Mouse (Mus musculus): Measurements from ENCODE around the gene Ormdl2. TPM values are rescaled to one million over a fixed set of nuclear protein-coding genes. Genes with fewer than 3 reads are reported as not detected.

Ormdl2 gene
- polyA plus RNA-seq, 1 experiment = 1.3 TPM

DNA sequence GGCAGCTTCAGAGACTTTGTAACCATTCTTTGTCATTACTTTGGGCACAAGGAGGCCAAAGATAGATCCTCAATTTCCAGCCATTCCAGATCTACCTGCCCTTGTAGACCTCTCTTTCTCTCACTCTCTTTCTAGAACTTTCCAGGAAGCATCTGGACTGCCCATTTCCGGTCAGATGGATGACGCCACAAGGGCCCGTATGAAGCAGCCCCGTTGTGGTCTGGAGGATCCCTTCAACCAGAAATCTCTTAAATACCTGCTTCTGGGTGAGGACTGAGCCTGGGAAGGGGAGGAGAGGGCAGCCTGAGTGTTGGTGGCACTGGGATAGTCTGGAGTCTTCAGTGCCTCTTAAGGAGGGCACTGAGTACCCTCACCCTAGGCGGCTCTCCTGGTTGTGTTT is 27.1 kb downstream of the Ormdl2 start:
- Histone ChIP-seq H3K27me3 (ENCODE audit: control insufficient read depth) (0 out of 2 replicates have a peak, but pooled peaks cover 2% of the 10 kb centered on the region), H3K36me3 (ENCODE audit: control insufficient read depth) (peaks cover 3% of the 10 kb centered on the region; the same call in 1 of the 2 replicates), H3K4me1 (ENCODE audit: control insufficient read depth) (peaks cover 2% of the 10 kb centered on the region), H3K4me3 (replicated peaks) (no peak overlapping the region), H3K9me3 (ENCODE audit: control insufficient read depth, low read length) (no peaks in the 10 kb centered on the region)
- TF ChIP-seq GATA1 (IDR thresholded peaks at IDR 0.05; ENCODE audit: low read length) = no peak
- no peak for TF ChIP-seq TAL1 (IDR thresholded peaks at IDR 0.05; ENCODE audit: low read length)

DNA sequence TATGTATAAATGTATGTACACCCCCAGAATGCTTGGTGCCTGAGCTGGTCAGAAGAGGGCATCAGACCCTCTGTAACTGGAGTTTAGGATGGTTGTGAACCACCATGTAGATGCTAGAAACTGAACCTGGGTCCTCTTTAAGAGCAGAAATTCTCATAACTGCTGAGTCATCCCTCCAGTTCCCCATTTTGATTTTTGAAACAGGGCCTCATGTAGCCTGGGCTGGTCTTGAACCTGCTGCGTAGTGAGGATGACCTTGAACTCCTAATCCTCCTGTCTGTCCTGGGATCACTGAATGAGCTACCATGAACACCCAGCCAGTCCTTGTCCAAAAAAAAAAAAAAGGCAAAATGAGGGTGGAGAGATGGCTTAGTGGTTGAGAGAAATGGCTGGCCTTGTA is 28.2 kb downstream of the Ormdl2 start:
- Histone ChIP-seq H3K4me3 (replicated peaks) (no peak overlapping the region), H3K27me3 (ENCODE audit: control insufficient read depth) (0 out of 2 replicates have a peak, but pooled peaks cover 2% of the 10 kb centered on the region), H3K9me3 (ENCODE audit: control insufficient read depth, low read length) (no peaks in the 10 kb centered on the region), H3K4me1 (ENCODE audit: control insufficient read depth) (peaks cover 2% of the 10 kb centered on the region), H3K36me3 (ENCODE audit: control insufficient read depth) (no peaks in the 10 kb centered on the region; the same call in 1 of the 2 replicates)
- TF ChIP-seq GATA1 (IDR thresholded peaks at IDR 0.05; ENCODE audit: low read length) (no peak), TAL1 (IDR thresholded peaks at IDR 0.05; ENCODE audit: low read length) (no peak)

DNA sequence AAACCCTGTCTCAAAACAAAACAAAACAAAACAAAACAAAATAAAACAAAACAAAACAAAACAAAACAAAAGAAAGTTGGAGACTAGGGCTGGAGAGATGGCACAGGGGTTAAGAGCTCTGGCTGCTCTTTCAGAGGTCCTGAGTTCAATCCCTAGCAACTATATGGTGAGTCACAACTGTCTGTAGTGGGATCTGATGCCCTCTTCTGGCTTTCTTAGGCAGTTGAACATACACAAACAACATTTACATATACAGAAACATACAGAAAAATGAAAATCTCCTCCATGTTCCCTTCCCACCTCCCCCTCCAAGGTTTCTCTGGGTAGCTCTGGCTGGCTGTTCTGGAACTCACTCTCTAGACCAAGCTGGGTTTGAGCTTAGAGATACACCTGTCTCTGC is 29.4 kb downstream of the Ormdl2 start:
- no peak overlapping the region for H3K4me3 ChIP-seq (replicated peaks)
- no peak for TF ChIP-seq TAL1 (IDR thresholded peaks at IDR 0.05; ENCODE audit: low read length)
- TF ChIP-seq GATA1 (IDR thresholded peaks at IDR 0.05; ENCODE audit: low read length) = no peak
- peaks cover 2% of the 10 kb centered on the region for H3K4me1 ChIP-seq (ENCODE audit: control insufficient read depth)
- no peaks in the 10 kb centered on the region; the same call in 1 of the 2 replicates for H3K36me3 ChIP-seq (ENCODE audit: control insufficient read depth)
- H3K27me3 ChIP-seq (ENCODE audit: control insufficient read depth) = 0 out of 2 replicates have a peak, but pooled peaks cover 2% of the 10 kb centered on the region
- H3K9me3 ChIP-seq (ENCODE audit: control insufficient read depth, low read length) = no peaks in the 10 kb centered on the region

DNA sequence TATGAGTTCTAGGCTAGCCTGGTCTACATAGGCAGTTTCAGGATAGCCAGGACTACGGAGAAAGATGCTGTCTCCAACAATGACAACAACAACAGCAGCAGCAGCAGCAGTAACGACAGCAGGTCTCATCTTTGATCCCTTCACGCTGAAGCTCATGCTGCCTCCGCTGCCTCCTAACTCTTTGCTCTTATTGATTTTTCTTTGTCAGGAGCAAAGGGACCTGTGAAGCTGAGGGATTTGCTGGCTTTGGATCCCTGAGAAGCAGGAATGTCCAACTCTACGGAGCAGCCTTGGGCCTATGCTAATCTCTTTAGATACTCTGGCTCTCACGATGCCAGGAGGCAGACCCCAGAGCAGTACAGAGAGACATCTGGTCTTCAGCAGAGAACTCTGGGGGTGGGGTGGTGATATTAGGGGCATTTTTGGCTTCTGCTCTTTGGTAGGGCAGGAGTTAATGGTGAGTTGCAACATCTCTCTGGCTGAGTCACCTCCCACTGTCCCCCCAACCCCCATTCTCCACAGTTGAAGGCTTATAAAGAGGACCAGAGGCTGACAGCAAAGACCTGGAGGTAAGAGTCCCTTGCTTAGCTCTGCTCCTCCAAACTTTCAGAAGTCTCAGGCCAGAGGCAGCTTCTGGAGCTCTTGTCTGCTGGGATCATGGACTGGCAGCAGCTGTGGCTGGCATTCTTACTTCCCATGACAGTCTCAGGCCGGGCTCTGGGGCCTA is 30.9 kb downstream of the Ormdl2 start, which contains the start of gene Mmp19:
Gene Mmp19, plus strand, starts transcription at position 513 of the 727 bp plus-strand sequence.
- Histone ChIP-seq H3K4me1 (ENCODE audit: control insufficient read depth) (peaks cover 2% of the 10 kb centered on the region), H3K9me3 (ENCODE audit: control insufficient read depth, low read length) (no peaks in the 10 kb centered on the region), H3K4me3 (replicated peaks) (peak within 1 kb of the TSS; percentile 40), H3K36me3 (ENCODE audit: control insufficient read depth) (no peaks in the 10 kb centered on the region; the same call in 1 of the 2 replicates), H3K27me3 (ENCODE audit: control insufficient read depth) (0 out of 2 replicates have a peak, but pooled peaks cover 2% of the 10 kb centered on the region)
- TF ChIP-seq GATA1 (IDR thresholded peaks at IDR 0.05; ENCODE audit: low read length) = no peak
- TF ChIP-seq TAL1 (IDR thresholded peaks at IDR 0.05; ENCODE audit: low read length) = no peak

DNA sequence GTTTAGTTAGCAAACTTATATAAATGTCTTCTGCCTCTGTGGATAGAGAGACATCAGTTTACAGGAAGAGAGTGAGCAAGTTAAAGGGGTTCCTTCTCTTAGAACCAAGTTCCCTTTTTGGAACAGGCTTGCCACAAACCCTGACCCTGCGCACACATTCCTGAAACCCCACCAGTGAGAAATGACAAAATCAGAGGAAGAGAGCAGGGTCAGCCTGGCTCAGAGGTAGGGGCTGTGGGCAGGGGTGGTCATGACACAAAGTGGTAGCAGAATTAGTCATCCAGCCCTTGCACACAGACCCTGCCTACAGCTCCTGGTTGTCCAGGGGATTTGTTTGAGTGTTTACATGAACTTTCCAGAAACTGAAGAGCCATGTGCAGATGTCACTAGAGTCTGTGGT is 41.2 kb downstream of the Ormdl2 start:
- TF ChIP-seq GATA1 (IDR thresholded peaks at IDR 0.05; ENCODE audit: low read length) (no peak), TAL1 (IDR thresholded peaks at IDR 0.05; ENCODE audit: low read length) (no peak)
- Histone ChIP-seq H3K4me1 (ENCODE audit: control insufficient read depth) (no peaks in the 10 kb centered on the region), H3K36me3 (ENCODE audit: control insufficient read depth) (no peaks in the 10 kb centered on the region), H3K4me3 (replicated peaks) (no peak overlapping the region), H3K9me3 (ENCODE audit: control insufficient read depth, low read length) (peaks cover 18% of the 10 kb centered on the region), H3K27me3 (ENCODE audit: control insufficient read depth) (peaks cover 2% of the 10 kb centered on the region)

DNA sequence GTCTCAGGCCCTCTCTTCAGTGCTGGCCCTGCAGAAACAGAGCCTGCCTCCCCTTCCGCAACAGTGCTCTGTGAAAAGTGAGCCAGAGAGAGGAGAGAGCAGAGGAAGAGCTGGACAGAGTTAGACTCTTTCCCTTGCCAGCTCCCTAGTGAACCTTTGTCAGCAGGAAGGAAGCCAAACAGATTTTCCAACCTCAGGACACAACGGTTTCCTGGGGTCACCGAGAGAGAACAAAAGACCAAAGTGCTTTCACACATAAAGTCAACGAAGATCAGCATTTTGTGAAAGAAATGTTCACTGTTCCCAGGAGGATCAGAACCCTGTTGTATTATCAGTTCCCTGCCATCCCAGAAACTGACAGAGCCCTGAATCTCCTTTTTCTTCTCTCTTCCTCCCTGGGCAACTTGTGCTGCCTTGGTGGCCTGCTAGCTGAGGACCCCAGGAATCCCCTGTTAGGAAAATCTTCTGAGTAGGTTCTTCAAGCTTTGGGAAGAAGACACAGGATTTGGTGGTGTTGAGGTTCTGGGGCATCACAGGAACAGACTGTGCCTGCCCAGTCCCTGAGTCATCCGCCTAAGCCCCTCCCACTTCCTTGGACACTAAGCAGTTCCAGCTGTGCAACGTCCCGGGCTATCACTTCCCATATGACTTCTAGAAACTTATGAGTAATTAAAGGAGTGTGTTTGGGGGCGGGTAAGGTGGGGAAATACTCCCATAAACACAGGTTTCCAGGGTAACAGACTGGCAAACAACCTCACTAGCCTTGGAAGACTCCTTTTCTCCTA is 42.2 kb downstream of the Ormdl2 start:
- TF ChIP-seq GATA1 (IDR thresholded peaks at IDR 0.05; ENCODE audit: low read length) (no peak), TAL1 (IDR thresholded peaks at IDR 0.05; ENCODE audit: low read length) (no peak)

DNA sequence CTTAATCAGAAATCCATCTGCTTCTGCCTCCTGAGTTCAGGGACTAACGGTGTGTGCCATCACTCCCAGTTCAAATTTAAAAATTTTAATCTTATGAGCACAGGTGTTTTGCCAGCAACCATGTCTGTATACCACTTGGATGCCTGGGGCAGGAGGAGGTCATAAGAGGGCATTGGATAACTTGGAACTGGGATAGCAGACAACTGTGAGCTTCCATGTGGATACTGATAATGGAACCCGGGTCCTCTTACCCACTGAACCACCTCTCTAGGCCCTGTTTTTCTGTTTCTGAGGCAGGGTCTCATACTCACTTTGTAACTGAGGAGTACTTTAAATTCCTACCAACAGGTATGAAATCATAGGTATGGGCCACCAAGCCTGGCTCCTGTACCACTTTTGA is 43.0 kb downstream of the Ormdl2 start:
- no peak for TF ChIP-seq GATA1 (IDR thresholded peaks at IDR 0.05; ENCODE audit: low read length)
- TF ChIP-seq TAL1 (IDR thresholded peaks at IDR 0.05; ENCODE audit: low read length) = no peak
- Histone ChIP-seq H3K27me3 (ENCODE audit: control insufficient read depth) (peaks cover 2% of the 10 kb centered on the region), H3K36me3 (ENCODE audit: control insufficient read depth) (no peaks in the 10 kb centered on the region), H3K4me1 (ENCODE audit: control insufficient read depth) (no peaks in the 10 kb centered on the region), H3K4me3 (replicated peaks) (no peak overlapping the region), H3K9me3 (ENCODE audit: control insufficient read depth, low read length) (peaks cover 8% of the 10 kb centered on the region)

More for the DNA sequence above, 42.2 kb downstream of the Ormdl2 start:
- Histone ChIP-seq H3K4me1 (ENCODE audit: control insufficient read depth) (no peaks in the 10 kb centered on the region), H3K9me3 (ENCODE audit: control insufficient read depth, low read length) (peaks cover 16% of the 10 kb centered on the region), H3K36me3 (ENCODE audit: control insufficient read depth) (no peaks in the 10 kb centered on the region), H3K4me3 (replicated peaks) (no peak overlapping the region), H3K27me3 (ENCODE audit: control insufficient read depth) (peaks cover 2% of the 10 kb centered on the region)

DNA sequence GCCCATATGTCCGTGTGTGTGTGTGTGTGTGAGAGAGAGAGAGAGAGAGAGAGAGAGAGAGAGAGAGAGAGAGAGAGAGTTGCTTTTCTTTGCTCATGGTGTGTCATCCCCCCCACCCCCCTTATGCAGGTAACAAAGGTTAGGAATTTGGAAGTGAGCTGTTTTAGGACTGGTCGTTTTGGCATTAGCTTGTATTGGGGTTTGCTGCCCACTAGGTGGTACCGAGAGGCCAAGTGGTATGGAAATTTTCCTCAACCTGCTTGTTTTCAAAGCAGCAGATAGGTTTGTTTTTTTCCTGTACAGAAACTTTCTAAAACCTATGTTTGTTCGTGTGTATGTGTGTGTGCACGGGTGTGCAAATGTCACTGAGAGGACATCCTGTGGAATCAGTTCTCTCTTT is 47.8 kb downstream of the Ormdl2 start:
- Histone ChIP-seq H3K9me3 (ENCODE audit: control insufficient read depth, low read length) (no peaks in the 10 kb centered on the region), H3K4me3 (replicated peaks) (no peak overlapping the region), H3K4me1 (ENCODE audit: control insufficient read depth) (peaks cover 4% of the 10 kb centered on the region), H3K27me3 (ENCODE audit: control insufficient read depth) (peaks cover 2% of the 10 kb centered on the region), H3K36me3 (ENCODE audit: control insufficient read depth) (no peaks in the 10 kb centered on the region)
- TF ChIP-seq TAL1 (IDR thresholded peaks at IDR 0.05; ENCODE audit: low read length) = no peak
- no peak for TF ChIP-seq GATA1 (IDR thresholded peaks at IDR 0.05; ENCODE audit: low read length)

DNA sequence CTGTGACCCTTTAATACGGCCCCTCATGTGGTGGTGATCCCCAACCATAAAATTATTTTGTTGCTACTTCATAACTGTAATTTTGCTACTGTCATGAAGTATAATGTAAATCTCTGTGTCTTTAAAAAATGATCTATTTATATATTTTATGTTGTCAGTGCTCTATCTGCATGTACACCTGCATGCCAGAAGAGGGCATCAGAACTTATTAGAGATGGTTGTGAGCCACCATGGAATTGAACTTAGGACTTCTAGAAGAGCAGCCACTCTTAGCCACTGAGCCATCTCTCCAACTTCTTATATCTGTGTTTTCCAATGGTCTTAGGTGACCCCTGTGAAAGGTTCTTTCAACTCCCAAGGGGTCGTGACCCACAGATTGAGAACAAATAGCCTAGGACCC is 48.5 kb downstream of the Ormdl2 start:
- Histone ChIP-seq H3K4me3 (replicated peaks) (no peak overlapping the region), H3K36me3 (ENCODE audit: control insufficient read depth) (no peaks in the 10 kb centered on the region; the same call in 1 of the 2 replicates), H3K4me1 (ENCODE audit: control insufficient read depth) (peaks cover 4% of the 10 kb centered on the region), H3K9me3 (ENCODE audit: control insufficient read depth, low read length) (no peaks in the 10 kb centered on the region), H3K27me3 (ENCODE audit: control insufficient read depth) (peaks cover 2% of the 10 kb centered on the region)
- TF ChIP-seq GATA1 (IDR thresholded peaks at IDR 0.05; ENCODE audit: low read length) = no peak
- TF ChIP-seq TAL1 (IDR thresholded peaks at IDR 0.05; ENCODE audit: low read length) = no peak

Other genes with a start within 250 kb of the Ormdl2 start
- 0.01 TPM in 1 of 2 replicates, not detected in the other for gene Erbb3, start 232.0 kb downstream of the Ormdl2 start, polyA plus RNA-seq (2012)
- gene Rps26, start 194.9 kb downstream of the Ormdl2 start, polyA plus RNA-seq (2012) = 514 and 972 TPM in 2 replicates
- gene Ikzf4, start 175.7 kb downstream of the Ormdl2 start, polyA plus RNA-seq (2012) = 0.01 TPM in 1 of 2 replicates, not detected in the other
- 0.04 and 0.14 TPM in 2 replicates for gene Suox, start 147.6 kb downstream of the Ormdl2 start, polyA plus RNA-seq (2012)
- gene Rab5b, start 125.4 kb downstream of the Ormdl2 start, polyA plus RNA-seq (2012) = 1.1 and 1.2 TPM in 2 replicates
- gene Pmel, start 117.5 kb downstream of the Ormdl2 start, polyA plus RNA-seq (2012) = not detected in 2 replicates
- 2.3 and 2.6 TPM in 2 replicates for gene Cdk2, start 116.6 kb downstream of the Ormdl2 start, polyA plus RNA-seq (2012)
- 0.02 and 0.03 TPM in 2 replicates for gene Dgka, start 76.8 kb downstream of the Ormdl2 start, polyA plus RNA-seq (2012)
- gene Pym1, start 73.8 kb downstream of the Ormdl2 start, polyA plus RNA-seq (2012) = 10.9 and 11.7 TPM in 2 replicates
- 0.01 TPM in 1 of 2 replicates, not detected in the other for gene Mmp19, start 30.7 kb downstream of the Ormdl2 start, polyA plus RNA-seq (2012)
- 0.94 and 1.2 TPM in 2 replicates for gene Dnajc14, start 17.6 kb downstream of the Ormdl2 start, polyA plus RNA-seq (2012)
- gene Tmem198b, start 17.3 kb downstream of the Ormdl2 start, polyA plus RNA-seq (2012) = 0.07 and 0.09 TPM in 2 replicates
- 1.4 and 2.5 TPM in 2 replicates for gene Sarnp, start 4.3 kb downstream of the Ormdl2 start, polyA plus RNA-seq (2012)
- not detected in 2 replicates for gene Gdf11, start 70.1 kb upstream of the Ormdl2 start, polyA plus RNA-seq (2012)
- gene Cd63, start 79.3 kb upstream of the Ormdl2 start, polyA plus RNA-seq (2012) = 0.04 and 0.21 TPM in 2 replicates
- gene Rdh5, start 101.2 kb upstream of the Ormdl2 start, polyA plus RNA-seq (2012) = 0.06 and 0.17 TPM in 2 replicates
- gene Bloc1s1, start 102.4 kb upstream of the Ormdl2 start, polyA plus RNA-seq (2012) = 16.6 and 25.2 TPM in 2 replicates
- gene Itga7, start 112.2 kb upstream of the Ormdl2 start, polyA plus RNA-seq (2012) = 0.07 TPM in 1 of 2 replicates, not detected in the other
- gene Mettl7b, start 139.3 kb upstream of the Ormdl2 start, polyA plus RNA-seq (2012) = not detected in 2 replicates
- not detected in 2 replicates for gene Olfr9, start 167.8 kb upstream of the Ormdl2 start, polyA plus RNA-seq (2012)
- not detected in 2 replicates for gene Olfr763, start 189.1 kb upstream of the Ormdl2 start, polyA plus RNA-seq (2012)
- not detected in 2 replicates for gene Olfr764-ps1, start 218.3 kb upstream of the Ormdl2 start, polyA plus RNA-seq (2012)
- gene Olfr765, start 228.4 kb upstream of the Ormdl2 start, polyA plus RNA-seq (2012) = not detected in 2 replicates
- not detected in 2 replicates for gene Olfr766-ps1, start 247.3 kb upstream of the Ormdl2 start, polyA plus RNA-seq (2012)